Mouse (Mus musculus) monocyte, adult 5-6 weeks (primary cell): ENCODE data around the gene P3h1. TPM values are rescaled to one million over a fixed set of nuclear protein-coding genes. Genes with fewer than 3 reads are reported as not detected.

ENCODE experiments used
- total RNA-seq: library from RNA; stranded (forward); fragments of 200-1000, 200-491, 200-594 nt; gene quantifications from 3 replicates; pipeline ENCODE4 v1.2.3, GENCODE M21; 2017

The P3h1 gene
- total RNA-seq, 1 experiment from 2014 or later: 0.48 TPM

Other genes starting within 250 kb of the P3h1 start
- gene Slc2a1, start 124.2 kb upstream of the P3h1 start, total RNA-seq: 25.2 to 35.8 TPM (median 30.1 TPM) in 3 replicates
- 6.1 to 7.5 TPM (median 6.9 TPM) in 3 replicates for gene Zfp691, start 58.7 kb upstream of the P3h1 start, total RNA-seq
- 0.29 to 0.58 TPM in 2 of 3 replicates, not detected in the other for gene Ermap, start 42.9 kb upstream of the P3h1 start, total RNA-seq
- gene Svbp, start 37.6 kb upstream of the P3h1 start, total RNA-seq: 4.9 to 35.0 TPM (median 16.9 TPM) in 3 replicates
- gene Tmem269, start 14.7 kb upstream of the P3h1 start, total RNA-seq: not detected in 3 replicates
- 3.5 to 10.4 TPM (median 4.1 TPM) in 3 replicates for gene AU022252, start 203 bp upstream of the P3h1 start, total RNA-seq
- gene Cldn19, start 22.5 kb downstream of the P3h1 start, total RNA-seq: not detected in 3 replicates
- gene Ybx1, start 61.7 kb downstream of the P3h1 start, total RNA-seq: 567 to 614 TPM (median 607 TPM) in 3 replicates
- gene Ppih, start 87.6 kb downstream of the P3h1 start, total RNA-seq: 35.8 to 75.4 TPM (median 39.9 TPM) in 3 replicates
- 0.32 to 4.8 TPM in 2 of 3 replicates, not detected in the other for gene Ccdc30, start 182.6 kb downstream of the P3h1 start, total RNA-seq
- 6.3 to 20.1 TPM (median 8.1 TPM) in 3 replicates for gene Ppcs, start 189.5 kb downstream of the P3h1 start, total RNA-seq
- not detected in 3 replicates for gene Zmynd12, start 189.9 kb downstream of the P3h1 start, total RNA-seq